Mouse (Mus musculus) cerebellum, adult 8-10 months (tissue): Measurements from ENCODE around the gene Rbms3.

Source experiments
- DNase-seq: peaks from one replicate; pipeline ENCODE4 v3.0.0; 2022

The Rbms3 gene

GRCm38 (mm10) chr9:116701511-116702179 is 928.1 kb downstream of the Rbms3 start:
- no peak for DNase-seq

DNA sequence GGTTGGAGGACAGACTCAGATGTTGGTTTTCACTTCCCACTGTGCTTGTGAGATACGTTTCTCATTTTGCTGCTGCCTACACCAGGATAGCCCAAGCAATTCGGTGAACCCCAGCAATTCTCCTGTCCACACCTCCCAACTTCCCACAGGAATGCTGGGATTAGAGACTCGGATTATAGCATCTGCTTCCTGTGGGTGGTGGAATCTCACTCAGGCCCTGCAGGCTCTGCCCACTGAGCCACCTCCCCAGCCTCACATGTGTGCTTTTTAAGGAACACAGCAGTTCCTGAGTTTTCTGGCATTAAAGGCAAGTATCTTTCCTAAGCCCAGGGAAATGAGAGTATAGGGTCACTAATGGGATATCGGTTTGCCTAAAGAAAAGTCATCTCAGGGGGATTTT is 941.1 kb downstream of the Rbms3 start:
- no peak for DNase-seq

DNA sequence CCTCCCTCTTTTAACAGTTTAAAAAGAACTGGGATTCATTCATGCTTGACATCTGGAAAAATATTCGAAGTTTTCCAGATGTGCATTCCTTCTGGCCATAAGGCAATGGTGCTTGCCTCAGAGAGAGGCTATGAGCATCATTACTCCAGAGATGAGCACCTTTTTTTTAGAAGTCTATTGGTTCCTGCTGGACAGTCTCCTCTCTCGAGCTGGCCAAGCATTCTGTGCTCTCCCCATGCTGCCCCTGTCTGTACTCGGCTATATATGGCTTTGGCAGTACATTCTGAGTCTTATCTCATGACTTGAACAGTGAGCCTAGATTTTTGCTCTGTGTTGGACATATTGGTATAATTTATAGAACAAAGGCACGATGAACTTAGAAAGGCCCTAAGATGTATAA is 952.6 kb downstream of the Rbms3 start:
- no peak for DNase-seq

GRCm38 (mm10) chr9:116676445-116676844 is 953.3 kb downstream of the Rbms3 start:
- DNase-seq: no peak

GRCm38 (mm10) chr9:116674191-116674590 is 955.5 kb downstream of the Rbms3 start:
- DNase-seq: no peak

DNA sequence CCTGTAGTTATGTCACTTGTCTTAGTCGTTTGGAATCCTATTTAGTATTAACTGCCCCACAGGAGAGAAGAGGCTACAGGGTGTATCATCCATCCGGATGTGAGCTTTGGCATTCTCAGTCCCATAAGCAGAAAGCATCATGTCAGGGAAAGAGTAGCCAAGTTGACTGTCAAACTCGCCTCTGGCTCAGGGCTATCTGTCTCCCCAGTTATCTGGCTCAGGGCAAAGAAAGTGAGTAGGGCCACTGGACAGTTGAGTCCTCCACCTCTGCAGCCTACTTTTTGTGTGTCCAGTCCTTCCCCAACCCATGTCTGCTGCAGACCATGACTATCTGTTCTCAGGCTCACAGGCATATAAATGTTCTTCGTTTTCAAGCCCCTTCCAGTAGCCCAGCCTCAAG is 968.7 kb downstream of the Rbms3 start:
- no peak for DNase-seq

- DNase-seq: no peak
Measured at GRCm38 (mm10) chr9:116659936-116660335, 969.8 kb downstream of the Rbms3 start.

GRCm38 (mm10) chr9:116657141-116657540 is 972.6 kb downstream of the Rbms3 start:
- no peak for DNase-seq

DNA sequence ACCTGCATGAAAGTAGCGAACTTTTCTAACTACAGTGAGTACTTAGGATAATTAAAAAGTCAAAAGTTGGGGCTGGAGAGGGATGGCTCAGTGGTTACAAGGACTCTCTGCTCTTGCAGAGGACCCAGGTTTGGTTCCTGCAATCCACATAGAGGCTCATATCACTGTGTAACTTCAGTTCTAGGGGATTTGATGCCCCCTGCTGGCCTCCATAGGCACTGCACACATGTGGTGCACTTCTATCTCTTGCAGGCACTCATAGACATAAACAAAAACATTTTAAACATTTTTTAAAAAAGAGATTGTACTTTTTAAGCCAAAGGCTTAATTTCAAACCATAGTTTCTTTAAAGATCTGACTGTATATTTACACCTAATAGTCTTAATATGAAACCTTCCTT is 978.3 kb downstream of the Rbms3 start:
- DNase-seq: no peak

DNA sequence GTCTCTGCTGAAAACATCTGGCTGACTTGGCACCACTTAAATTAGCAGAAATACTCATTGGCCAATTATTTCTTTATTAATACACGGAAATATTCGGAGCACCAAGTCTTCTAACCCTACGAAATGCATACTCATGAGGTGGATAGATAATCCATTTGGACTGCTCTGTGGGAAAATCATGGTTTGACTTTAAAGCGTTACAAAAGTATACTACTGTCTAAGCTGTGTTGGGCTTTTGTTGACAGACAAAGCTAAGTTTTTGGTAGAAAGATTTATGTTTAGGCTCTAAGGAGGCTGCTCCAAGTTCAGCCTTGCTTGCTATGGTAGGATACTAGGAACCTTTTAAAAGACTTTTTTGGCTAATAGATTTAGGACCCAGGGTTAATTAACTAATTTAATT is 979.8 kb downstream of the Rbms3 start:
- DNase-seq: no peak

- DNase-seq: no peak
Measured at GRCm38 (mm10) chr9:116649086-116649792, 980.5 kb downstream of the Rbms3 start.

- DNase-seq: no peak
Measured at GRCm38 (mm10) chr9:116644616-116645015, 985.1 kb downstream of the Rbms3 start.

- DNase-seq: no peak
Measured at GRCm38 (mm10) chr9:116640302-116640679, 989.4 kb downstream of the Rbms3 start.

- DNase-seq: no peak
Measured at GRCm38 (mm10) chr9:116639597-116640301, 990.0 kb downstream of the Rbms3 start.

DNA sequence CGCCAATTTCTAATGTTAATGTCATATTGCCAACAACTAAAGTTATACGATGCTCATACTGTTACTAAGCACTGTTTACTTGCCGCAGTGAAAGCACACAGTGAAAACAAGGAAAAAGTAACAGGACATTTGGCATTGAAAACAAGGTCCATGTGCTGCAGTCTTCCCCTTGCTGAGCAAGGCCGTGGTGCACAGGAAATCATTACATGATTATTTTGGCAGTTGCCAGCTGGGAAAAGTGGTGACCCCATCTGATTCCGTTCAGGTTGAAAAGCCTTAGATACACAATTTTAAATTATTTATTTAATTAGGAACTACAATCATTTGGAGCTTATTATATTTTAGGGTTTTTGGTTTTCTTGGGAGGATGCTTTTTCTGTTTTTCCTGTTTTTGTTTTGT is 995.9 kb downstream of the Rbms3 start:
- no peak for DNase-seq

- no peak for DNase-seq
Measured at GRCm38 (mm10) chr9:116633075-116633474, 996.6 kb downstream of the Rbms3 start.

- no peak for DNase-seq
Measured at GRCm38 (mm10) chr9:116631816-116632215, 997.9 kb downstream of the Rbms3 start.

DNA sequence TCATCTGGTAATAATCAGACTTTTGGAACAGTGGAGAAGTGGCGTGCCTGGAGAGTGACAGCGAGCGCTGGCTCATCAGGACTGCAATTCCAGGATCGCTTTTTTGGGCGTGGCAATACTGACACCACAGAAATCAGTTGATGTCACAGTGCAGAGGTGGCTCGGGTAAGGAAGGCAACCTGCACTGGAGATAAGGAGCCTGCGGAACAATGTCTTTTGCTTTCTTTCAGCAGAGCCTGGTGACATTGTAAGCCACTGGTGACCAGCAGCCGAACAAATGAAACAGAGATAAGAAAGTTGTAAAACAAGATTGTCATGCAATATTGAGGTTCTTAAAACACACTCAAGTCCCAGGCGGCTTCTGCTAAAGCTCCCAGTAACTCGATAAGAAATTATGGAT is 998.9 kb downstream of the Rbms3 start:
- no peak for DNase-seq

- no peak for DNase-seq
Measured at GRCm38 (mm10) chr9:116620434-116620833, 1009.3 kb downstream of the Rbms3 start.

DNA sequence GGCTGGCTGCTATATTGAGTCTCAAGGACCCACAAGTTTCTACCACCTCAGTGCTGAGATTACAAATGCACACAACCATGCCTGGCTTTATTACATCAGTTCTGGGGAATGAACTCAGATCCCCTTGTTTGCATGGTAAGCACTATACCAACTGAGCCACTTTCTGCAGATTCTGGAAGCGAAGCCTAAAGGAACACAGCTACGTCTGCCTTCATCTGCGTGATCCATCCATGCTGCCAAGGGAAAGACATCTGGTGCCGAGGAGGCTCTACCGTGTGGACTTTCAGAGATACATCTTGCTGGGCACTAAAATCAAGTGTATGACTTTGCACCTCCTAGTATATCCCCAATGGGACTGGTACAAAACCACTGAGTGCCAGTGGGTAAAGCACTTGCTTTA is 1010.8 kb downstream of the Rbms3 start:
- no peak for DNase-seq

DNA sequence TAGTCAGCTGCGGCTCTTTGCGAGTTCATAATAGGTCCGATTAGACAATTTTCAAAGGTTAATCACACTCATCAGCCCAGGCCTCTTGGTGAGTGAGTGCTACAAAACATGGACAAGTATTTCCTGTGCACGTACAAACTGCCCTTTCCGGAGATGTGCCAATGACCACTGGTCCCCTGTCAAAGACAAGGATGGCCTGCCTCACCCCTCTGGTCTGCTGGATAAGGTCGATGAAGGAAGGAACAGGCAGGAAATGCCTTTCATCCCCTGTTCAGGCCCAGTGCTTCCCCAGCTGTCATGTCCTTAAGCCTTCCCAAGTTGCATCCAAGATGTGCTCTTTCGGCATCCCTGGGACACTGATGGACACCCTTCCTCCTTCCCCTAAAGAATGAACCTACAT is 1016.4 kb downstream of the Rbms3 start:
- DNase-seq: no peak

DNA sequence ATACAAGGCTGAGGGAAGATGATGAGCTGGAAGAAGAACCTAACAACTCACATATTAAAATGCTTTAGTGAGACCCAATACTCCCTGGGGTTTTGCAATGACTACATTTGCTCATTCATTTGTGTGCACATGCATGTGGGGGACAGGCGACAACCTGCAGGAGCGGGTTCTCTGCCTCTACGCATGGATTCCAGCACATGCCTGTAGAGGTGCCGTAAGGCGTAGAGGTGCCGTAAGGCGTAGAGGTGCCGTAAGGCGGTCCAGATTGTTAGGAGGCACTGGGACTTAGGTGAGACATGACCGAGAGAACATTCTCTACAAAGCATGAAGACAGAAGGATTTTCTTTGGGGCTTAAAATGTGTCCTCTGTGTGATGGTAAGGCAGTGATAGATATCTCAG is 1033.7 kb downstream of the Rbms3 start:
- no peak for DNase-seq

DNA sequence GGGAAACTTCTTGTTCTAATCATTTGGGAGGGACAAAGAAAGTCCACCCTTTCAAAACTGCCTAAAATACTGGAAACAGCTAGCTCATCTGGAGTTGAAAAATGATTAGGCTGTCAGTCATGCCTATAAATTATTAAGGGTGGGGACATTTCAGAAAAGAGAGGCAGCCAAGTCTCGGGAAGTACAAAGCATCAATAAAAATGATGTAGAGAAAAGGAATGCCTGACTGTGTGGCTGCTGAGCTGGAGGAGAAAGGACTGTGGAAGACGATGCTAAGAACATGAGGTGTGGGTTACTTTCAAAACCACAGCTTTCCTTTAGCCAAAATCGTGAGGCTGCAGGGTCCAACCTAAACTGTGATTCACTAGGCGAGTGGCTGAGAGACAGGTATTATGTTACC is 1037.2 kb downstream of the Rbms3 start:
- no peak for DNase-seq

GRCm38 (mm10) chr9:116591071-116591470 is 1038.6 kb downstream of the Rbms3 start:
- DNase-seq: no peak
